Mouse (Mus musculus): ENCODE results near the gene Farsa.

The Farsa gene

DNA sequence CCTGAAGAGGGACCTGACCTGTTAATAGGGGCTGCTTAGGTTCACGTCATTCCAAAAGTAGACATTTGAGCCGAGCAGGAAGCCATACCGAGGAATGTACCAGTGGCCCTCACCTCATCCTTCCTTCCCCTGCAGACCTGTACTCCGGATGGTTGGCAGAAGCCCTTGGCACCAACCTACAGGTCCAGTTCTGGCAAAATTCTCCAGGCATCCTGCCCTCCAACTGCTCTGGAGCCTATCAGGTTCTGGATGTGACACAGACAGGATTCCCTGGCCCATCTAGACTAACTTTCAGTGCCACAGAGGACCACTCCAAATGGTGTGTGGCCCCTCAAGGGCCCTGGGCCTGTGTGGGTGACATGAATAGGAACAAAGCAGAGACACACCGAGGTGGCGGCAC, 53.8 kb downstream of the Farsa start:
- DNase-seq (ENCODE audit: low read depth) = no peak

DNA sequence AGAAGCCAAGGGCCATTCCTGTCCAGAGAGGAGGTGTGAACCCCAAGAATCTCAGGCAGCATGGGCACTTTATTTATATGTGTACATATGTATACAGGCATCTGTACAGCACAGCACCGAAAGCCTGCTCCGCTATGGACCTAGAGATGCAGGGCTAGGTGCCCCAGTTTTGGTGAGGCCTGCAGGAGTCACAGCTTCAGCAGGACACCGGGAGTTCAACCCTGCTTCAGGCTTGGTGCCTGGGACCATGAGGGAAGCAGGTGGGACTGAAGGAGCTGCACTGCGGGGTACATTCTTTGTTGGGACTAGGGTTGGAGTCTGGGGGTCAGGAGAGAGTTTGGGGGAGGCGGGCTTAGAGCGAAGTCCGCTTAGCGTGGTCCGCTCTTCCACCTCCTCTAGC, 55.1 kb downstream of the Farsa start:
- DNase-seq (ENCODE audit: low read depth) = no peak

DNA sequence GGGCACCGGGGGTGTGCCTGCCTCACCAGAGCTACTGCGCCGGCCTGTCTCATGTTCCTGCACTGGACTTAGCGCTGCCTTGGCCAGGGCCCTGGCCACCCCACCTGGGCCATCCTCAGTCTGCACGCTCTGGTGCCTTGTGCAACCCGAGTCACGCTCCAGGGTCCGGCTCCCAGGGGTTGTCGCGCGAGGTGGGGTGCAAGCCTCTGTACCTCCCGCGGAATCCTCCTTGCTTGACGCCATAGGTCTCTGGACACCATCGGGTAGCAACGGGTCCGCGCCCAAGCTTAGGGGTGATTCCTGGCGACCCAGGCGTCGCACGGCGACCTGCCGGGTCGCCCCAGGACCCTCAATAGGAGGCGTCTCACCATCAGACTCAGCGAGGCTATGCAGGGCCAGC, 55.6 kb downstream of the Farsa start:
- DNase-seq (ENCODE audit: low read depth) = no peak

DNA sequence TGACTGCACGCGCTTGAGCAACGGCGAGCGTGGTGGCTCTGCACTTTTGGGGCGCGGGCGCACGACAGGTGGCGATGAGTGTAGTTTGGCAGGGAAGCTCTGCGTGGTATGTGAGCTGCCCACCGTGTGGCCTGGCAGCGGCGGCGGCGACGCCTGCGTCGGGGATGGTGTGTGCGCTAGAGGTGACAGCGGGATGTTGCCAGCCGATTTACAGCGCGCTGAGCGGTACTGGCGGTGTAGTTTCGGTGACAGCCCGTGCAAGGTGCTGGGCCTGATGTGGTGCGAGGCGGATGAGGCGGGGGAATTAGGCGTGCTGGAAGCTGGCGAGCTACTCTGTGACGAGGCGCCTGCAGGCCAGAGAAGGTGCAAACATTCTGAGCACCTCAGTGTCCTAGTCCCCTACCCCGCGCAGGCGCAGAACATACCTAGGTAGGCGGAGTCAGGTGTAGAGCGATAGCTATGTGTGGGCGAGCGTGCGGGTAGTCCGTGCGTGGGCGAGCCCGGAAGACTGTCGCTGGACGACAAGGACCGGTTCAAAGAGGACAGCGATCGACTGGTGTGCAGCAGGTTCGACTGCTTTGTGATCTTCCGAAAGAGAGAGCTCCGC, 56.2 kb downstream of the Farsa start:
- DNase-seq (ENCODE audit: low read depth) = no peak

DNA sequence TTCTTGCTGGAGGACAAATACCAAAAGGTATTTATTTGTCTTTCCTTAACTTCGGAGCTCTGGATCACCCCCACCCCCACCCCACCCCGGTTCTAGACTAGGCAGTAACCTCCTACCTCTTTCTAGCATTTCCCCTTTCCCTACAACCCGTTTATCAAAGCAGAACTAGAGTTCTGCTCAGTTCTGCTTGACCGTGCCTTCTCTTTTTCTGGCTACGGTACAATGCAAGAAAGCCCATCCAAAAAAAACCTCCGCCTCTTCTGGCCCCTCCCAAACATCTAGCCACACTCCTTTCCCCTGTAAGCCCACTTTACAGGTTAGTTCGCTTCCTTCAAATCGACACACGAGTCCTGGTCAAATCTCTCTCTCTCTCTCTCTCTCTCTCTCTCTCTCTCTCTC, 56.7 kb downstream of the Farsa start:
- DNase-seq (ENCODE audit: low read depth) = no peak

DNA sequence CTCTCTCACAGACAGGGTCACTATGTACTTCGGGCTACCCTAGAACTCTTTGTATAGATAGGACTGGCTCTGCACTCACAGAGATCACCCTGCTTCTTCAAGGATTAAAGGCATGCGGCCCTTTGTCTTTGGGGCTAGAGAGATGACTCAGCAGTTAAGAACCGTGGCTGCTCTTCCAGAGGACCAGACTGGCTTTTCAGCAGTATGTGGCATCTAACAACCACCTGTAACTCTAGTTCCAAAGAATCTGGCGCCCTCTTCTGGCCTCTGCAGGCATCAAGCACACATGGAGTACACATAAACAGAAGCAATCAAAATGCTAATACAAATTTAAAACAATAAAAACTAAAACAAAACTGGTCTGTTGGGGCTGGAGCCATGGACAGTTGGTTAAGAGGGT, 57.2 kb downstream of the Farsa start:
- peak; percentile 31 for DNase-seq (ENCODE audit: low read depth)

DNA sequence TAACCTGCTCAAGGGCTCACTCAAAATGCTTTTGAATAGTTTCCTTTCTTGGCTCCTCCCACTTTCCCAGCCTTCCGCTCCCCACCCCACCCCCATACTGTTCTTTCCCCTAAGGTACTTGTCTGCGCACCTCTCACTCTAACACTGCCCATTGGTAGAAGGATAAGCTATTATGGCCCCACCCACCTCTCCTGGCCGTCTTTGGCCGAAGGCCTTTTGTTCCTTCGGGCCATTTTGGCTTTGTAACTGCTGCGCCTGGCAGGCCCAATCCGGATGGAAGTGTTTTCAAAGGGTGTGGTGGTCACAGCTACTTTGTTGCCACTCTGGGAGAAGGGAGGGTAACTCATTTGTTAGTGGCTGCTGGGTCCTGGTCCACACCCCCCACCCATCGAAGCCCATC, 58.5 kb downstream of the Farsa start:
- DNase-seq (ENCODE audit: low read depth) = no peak

DNA sequence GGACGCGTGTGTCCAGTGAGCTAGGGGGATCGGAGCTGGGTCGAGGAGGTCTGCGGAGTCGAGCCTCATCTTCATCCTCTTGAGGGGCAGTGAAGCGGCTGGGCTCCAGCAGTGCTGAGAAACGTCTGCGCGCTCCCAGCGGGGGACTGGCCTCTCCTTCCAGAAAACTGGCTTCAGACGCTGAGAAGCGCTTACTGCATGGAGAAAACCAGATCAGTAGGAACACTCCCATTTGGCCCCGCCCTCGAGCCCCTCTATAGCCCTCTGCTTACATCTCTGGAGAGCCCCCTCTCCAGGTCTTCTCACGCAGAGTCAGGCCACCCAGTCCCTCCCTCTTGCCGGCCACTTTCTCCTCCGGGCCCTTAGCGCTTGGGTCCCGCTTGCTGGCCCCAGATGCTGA, 61.0 kb downstream of the Farsa start:
- DNase-seq (ENCODE audit: low read depth) = no peak

DNA sequence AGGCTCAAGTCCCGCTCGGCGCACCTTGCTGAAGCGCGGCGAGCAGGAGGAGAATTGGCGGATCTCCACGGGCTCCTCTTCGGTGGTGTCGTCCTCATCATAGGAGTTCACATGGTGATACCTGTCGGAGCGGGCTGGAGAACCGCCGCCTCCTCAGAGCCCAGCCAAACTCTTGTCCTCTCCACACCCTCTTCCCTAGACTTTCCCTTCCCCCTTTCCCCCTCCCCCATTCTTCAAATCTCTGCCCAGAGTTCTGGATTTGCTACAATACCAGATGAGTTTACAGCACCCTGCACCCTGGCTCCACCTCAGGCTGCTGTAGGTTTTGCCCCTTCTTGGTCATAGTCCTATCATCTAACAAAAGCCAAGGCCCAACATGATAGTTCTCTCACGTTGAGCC, 61.9 kb downstream of the Farsa start:
- DNase-seq (ENCODE audit: low read depth) = no peak

Data from NIH3T3 (cell line).